Mouse (Mus musculus) limb, embryonic 15.5 days (tissue): ENCODE measurements around the gene Anapc16. TPM values are rescaled to one million over a fixed set of nuclear protein-coding genes. Genes with fewer than 3 reads are reported as not detected.
"Not testable (repeated sequence)": the region's sequence is repeated elsewhere in the genome, so short reads cannot be mapped to it uniquely, and the experiment has no call there.

Experiments
- ATAC-seq: fragments of 200-750 bp; cut with Nextera tagmentation; 2 replicates; pipeline ENCODE4 v1.8.0; 2017; ENCODE audit warnings: low read depth, moderate TSS enrichment; ENCODE audit not compliant: insufficient number of reproducible peaks, low FRiP score, low TSS enrichment
- H3K27ac ChIP-seq: fragments of 300-500 bp; sonication (generic); 2 replicates; pipeline ENCODE4 v1.5.1; 2015; ENCODE audit warnings: moderate library complexity, mild to moderate bottlenecking, inconsistent platforms
- H3K27me3 ChIP-seq: fragments of 300-500 bp; sonication (generic); 2 replicates; pipeline ENCODE4 v1.6.1; 2015; ENCODE audit warnings: inconsistent platforms
- H3K36me3 ChIP-seq: fragments of 300-500 bp; sonication (generic); 2 replicates; pipeline ENCODE4 v1.6.1; 2015; ENCODE audit warnings: inconsistent platforms
- H3K4me1 ChIP-seq: fragments of 300-500 bp; sonication (generic); 2 replicates; pipeline ENCODE4 v1.6.1; 2015; ENCODE audit warnings: inconsistent platforms
- H3K4me2 ChIP-seq: fragments of 300-500 bp; sonication (generic); 2 replicates; pipeline ENCODE4 v1.6.1; 2015; ENCODE audit warnings: mild to moderate bottlenecking, inconsistent platforms
- H3K4me3 ChIP-seq: fragments of 300-500 bp; sonication (generic); 2 replicates; pipeline ENCODE4 v1.5.1; 2015; ENCODE audit warnings: mild to moderate bottlenecking, inconsistent platforms
- H3K9ac ChIP-seq: fragments of 300-500 bp; sonication (generic); 2 replicates; pipeline ENCODE4 v1.6.1; 2015; ENCODE audit warnings: inconsistent platforms
- H3K9me3 ChIP-seq: fragments of 300-500 bp; sonication (generic); 2 replicates; pipeline ENCODE4 v1.6.1; 2016; ENCODE audit warnings: inconsistent platforms
- WGBS: fragments of 180-500 bp; shearing (Covaris S2); methylation state at CpG from one replicate; pipeline ENCODE4 v1.1.7; 2015; 5-methylcytosine and 5-hydroxymethylcytosine counted together
- polyA plus RNA-seq: library from polyadenylated mRNA; unstranded; fragments of >200 nt; fragmentation: Nextera tagmentation; extraction: Ambion mirVana; gene quantifications from 2 replicates; pipeline ENCODE4 v1.2.1, GENCODE M21; 2015

Anapc16 gene
- polyA plus RNA-seq, 1 experiment from 2014 or later, result 110 TPM

GRCm38 (mm10) chr10:59999057-59999456 lies 3.9 kb downstream of the Anapc16 start:
- no peak overlapping the region for H3K27ac ChIP-seq
- peaks cover 35% of the 10 kb centered on the region for H3K36me3 ChIP-seq
- H3K9ac ChIP-seq, result no peak overlapping the region
- H3K4me2 ChIP-seq, result no peak overlapping the region
- no peak overlapping the region for H3K4me3 ChIP-seq
- H3K9me3 ChIP-seq, result no peaks in the 10 kb centered on the region
- ATAC-seq, result no peak
- H3K27me3 ChIP-seq, result no peaks in the 10 kb centered on the region
- H3K4me1 ChIP-seq, result peaks cover 21% of the 10 kb centered on the region
- 84% methylated on average over 3 of the region's 3 CpGs for WGBS

GRCm38 (mm10) chr10:59997591-59997990 lies 5.3 kb downstream of the Anapc16 start:
- no peak for ATAC-seq
- 14% methylated on average over 7 of the region's 7 CpGs for WGBS
- Histone ChIP-seq H3K4me3 (no peak overlapping the region), H3K4me1 (peaks cover 13% of the 10 kb centered on the region), H3K9ac (no peak overlapping the region), H3K27me3 (no peaks in the 10 kb centered on the region), H3K4me2 (no peak overlapping the region), H3K36me3 (peaks cover 42% of the 10 kb centered on the region), H3K9me3 (no peaks in the 10 kb centered on the region), H3K27ac (no peak overlapping the region)

DNA sequence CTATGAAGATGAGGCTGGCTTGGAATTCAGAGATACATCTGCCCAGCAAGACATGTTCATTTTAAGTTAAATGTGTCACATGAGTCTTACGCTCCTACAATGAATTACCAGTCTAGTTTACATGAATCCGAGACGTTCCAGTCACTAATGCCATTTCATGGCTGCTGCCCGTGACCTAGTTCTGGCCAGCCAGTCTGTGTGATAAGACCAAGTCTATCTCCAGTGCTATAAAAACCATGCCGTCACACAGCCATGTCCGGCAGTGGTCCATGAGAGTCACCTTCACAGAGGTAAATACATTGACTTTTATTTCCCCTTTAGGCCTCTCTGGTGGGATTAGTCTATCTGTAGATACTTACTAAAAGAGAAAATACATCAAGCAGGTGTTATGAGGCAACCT lies 7.0 kb downstream of the Anapc16 start:
- Histone ChIP-seq H3K4me3 (no peak overlapping the region), H3K27ac (no peak overlapping the region), H3K36me3 (peaks cover 38% of the 10 kb centered on the region), H3K4me2 (no peak overlapping the region), H3K4me1 (peaks cover 4% of the 10 kb centered on the region; the same call in 1 of the 2 replicates), H3K9me3 (no peaks in the 10 kb centered on the region), H3K9ac (no peak overlapping the region), H3K27me3 (no peaks in the 10 kb centered on the region)
- WGBS, result 90% methylated on average over 6 of the region's 6 CpGs
- no peak for ATAC-seq

- H3K4me1 ChIP-seq, H3K27me3 ChIP-seq, H3K9me3 ChIP-seq, H3K9ac ChIP-seq, H3K4me2 ChIP-seq, H3K27ac ChIP-seq, ATAC-seq, H3K4me3 ChIP-seq: not testable (repeated sequence)
- WGBS, result 89% methylated on average over 2 of the region's 3 CpGs
- peaks cover 52% of the 10 kb centered on the region for H3K36me3 ChIP-seq
Measured at GRCm38 (mm10) chr10:59993813-59994212, 9.1 kb downstream of the Anapc16 start.

- H3K27ac ChIP-seq, result no peak overlapping the region
- H3K36me3 ChIP-seq, result peaks cover 70% of the 10 kb centered on the region
- no peak overlapping the region for H3K4me2 ChIP-seq
- H3K9ac ChIP-seq, result no peak overlapping the region
- no peaks in the 10 kb centered on the region for H3K4me1 ChIP-seq
- no peaks in the 10 kb centered on the region for H3K9me3 ChIP-seq
- no peak overlapping the region for H3K4me3 ChIP-seq
- no peak for ATAC-seq
- WGBS, result 81% methylated on average over 8 of the region's 8 CpGs
- no peaks in the 10 kb centered on the region for H3K27me3 ChIP-seq
Measured at GRCm38 (mm10) chr10:59992024-59992423, 10.9 kb downstream of the Anapc16 start.

- no peak for ATAC-seq
- H3K36me3 ChIP-seq, result peaks cover 67% of the 10 kb centered on the region
- H3K27me3 ChIP-seq, result no peaks in the 10 kb centered on the region
- H3K9ac ChIP-seq, result no peak overlapping the region
- WGBS, result 48% methylated on average over 9 of the region's 9 CpGs
- no peak overlapping the region for H3K27ac ChIP-seq
- H3K4me3 ChIP-seq, result no peak overlapping the region
- H3K4me1 ChIP-seq, result no peaks in the 10 kb centered on the region
- H3K9me3 ChIP-seq, result no peaks in the 10 kb centered on the region
- no peak overlapping the region for H3K4me2 ChIP-seq
Measured at GRCm38 (mm10) chr10:59991262-59991880, 11.6 kb downstream of the Anapc16 start.

DNA sequence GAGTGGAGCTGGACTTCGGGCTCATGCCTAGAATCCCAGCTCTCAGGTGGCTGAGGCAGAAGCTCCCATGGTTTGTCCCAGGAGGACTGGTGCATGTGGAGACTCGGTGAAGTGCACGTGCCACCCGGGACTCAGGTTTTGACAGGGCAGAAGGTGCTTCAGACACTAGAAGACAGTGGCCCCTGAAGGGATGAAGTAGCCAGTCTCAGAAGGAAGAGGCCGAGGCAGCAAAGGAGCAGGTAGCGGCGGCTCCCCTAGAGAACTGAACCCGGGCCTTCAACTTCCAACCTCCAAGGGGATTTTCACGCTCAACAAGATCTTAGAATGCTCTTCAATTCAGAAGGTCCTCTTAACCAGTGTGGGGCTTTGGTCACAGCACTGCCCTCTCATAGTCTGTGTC lies 12.5 kb downstream of the Anapc16 start:
- Histone ChIP-seq H3K27me3 (no peaks in the 10 kb centered on the region), H3K36me3 (peaks cover 66% of the 10 kb centered on the region), H3K27ac (no peak overlapping the region), H3K4me2 (no peak overlapping the region), H3K4me3 (no peak overlapping the region), H3K4me1 (no peaks in the 10 kb centered on the region), H3K9ac (no peak overlapping the region), H3K9me3 (no peaks in the 10 kb centered on the region)
- ATAC-seq, result no peak
- 93% methylated on average over 9 of the region's 9 CpGs for WGBS

GRCm38 (mm10) chr10:59988036-59988435 lies 14.9 kb downstream of the Anapc16 start:
- H3K36me3 ChIP-seq, result peaks cover 59% of the 10 kb centered on the region
- no peak overlapping the region for H3K4me2 ChIP-seq
- ATAC-seq, result no peak

DNA sequence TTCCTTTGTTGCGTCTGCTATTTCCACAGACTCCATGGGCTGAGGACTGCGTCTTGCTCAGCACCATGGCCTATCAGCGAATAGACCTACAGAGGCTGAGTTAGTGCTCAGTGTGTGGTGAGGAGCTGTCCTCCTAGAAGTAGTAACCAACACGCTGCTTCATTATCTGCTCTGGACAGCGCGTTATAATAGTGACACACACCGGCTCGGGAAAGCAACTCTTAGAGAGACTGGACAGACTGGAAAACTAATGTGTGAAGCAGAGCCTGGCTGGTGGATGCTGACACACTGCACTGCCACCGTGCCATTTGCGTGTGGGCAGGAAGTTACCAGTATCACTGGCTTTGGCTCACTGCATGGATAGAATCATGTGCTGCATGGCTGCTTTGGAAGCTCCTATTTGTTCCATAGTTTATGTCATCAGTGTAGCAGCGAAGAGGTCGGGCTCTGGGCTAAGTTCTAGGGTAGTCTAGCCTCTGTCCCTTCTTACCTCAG lies 20.5 kb downstream of the Anapc16 start:
- Histone ChIP-seq H3K4me1 (peaks cover 37% of the 10 kb centered on the region), H3K9ac (no peak overlapping the region), H3K36me3 (peaks cover 20% of the 10 kb centered on the region), H3K4me3 (no peak overlapping the region), H3K4me2 (no peak overlapping the region), H3K27me3 (no peaks in the 10 kb centered on the region), H3K27ac (peak overlapping the region; percentile 40; the same call in 1 of the 2 replicates), H3K9me3 (no peaks in the 10 kb centered on the region)
- WGBS, result 92% methylated on average over 12 of the region's 12 CpGs
- ATAC-seq, result no peak

More at GRCm38 (mm10) chr10:59988036-59988435, 14.9 kb downstream of the Anapc16 start:
- Histone ChIP-seq H3K27me3 (no peaks in the 10 kb centered on the region), H3K9ac (no peak overlapping the region), H3K9me3 (no peaks in the 10 kb centered on the region), H3K4me3 (no peak overlapping the region), H3K27ac (no peak overlapping the region), H3K4me1 (no peaks in the 10 kb centered on the region)
- WGBS, result 83% methylated on average over 4 of the region's 4 CpGs

DNA sequence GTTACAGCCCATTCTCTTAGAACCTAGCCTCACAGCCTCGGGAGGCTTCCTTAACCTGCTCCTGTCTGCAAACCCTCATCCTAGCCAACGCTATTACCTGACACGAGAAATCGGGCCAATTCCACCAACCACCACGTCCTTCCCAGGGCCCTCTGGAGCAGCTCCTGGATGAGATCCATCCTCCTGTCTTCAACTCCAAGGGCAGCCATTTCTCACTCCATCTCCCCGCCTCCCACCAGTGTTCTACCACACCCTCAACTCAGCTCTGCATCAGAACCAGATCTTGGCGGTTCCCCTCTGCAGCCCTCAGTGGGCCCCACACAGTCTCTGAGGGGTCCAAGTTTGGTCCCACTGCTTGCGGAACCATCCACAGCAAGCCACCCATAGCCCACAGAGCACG lies 21.1 kb downstream of the Anapc16 start:
- H3K4me3 ChIP-seq, result no peak overlapping the region
- 68% methylated on average over 9 of the region's 9 CpGs for WGBS
- peaks cover 37% of the 10 kb centered on the region for H3K4me1 ChIP-seq
- no peaks in the 10 kb centered on the region for H3K27me3 ChIP-seq
- peak overlapping the region; percentile 4; the same call in 1 of the 2 replicates for H3K27ac ChIP-seq
- H3K4me2 ChIP-seq, result no peak overlapping the region
- ATAC-seq, result no peak
- H3K36me3 ChIP-seq, result peaks cover 14% of the 10 kb centered on the region
- no peaks in the 10 kb centered on the region for H3K9me3 ChIP-seq
- no peak overlapping the region for H3K9ac ChIP-seq

DNA sequence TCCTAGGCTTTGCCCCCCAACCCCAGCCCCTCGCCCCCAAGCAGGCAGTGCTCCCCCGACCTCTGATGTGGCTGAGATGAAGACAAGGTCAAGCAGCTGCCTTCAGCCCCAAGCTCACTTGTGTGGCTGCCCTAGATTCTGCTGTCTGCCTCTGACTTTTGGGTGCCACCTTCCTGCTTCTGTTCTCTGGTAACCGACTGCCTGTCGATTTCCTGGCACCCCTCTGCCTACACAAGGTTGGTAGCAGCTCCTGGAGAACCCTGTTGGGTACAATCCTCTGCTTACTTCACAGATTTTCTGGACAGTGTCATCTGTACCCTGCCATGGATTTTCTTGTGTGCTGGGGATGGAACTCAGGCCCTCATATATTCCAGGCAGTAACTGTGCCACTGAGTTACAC lies 21.6 kb downstream of the Anapc16 start:
- no peak overlapping the region for H3K4me3 ChIP-seq
- no peak overlapping the region for H3K9ac ChIP-seq
- H3K4me2 ChIP-seq, result no peak overlapping the region
- no peak; the same call in 1 of the 2 replicates for ATAC-seq
- H3K27ac ChIP-seq, result peak overlapping the region; percentile 4; the same call in 1 of the 2 replicates
- peaks cover 14% of the 10 kb centered on the region for H3K36me3 ChIP-seq
- H3K4me1 ChIP-seq, result peaks cover 37% of the 10 kb centered on the region
- no peaks in the 10 kb centered on the region for H3K9me3 ChIP-seq
- H3K27me3 ChIP-seq, result no peaks in the 10 kb centered on the region
- 81% methylated on average over 4 of the region's 4 CpGs for WGBS

DNA sequence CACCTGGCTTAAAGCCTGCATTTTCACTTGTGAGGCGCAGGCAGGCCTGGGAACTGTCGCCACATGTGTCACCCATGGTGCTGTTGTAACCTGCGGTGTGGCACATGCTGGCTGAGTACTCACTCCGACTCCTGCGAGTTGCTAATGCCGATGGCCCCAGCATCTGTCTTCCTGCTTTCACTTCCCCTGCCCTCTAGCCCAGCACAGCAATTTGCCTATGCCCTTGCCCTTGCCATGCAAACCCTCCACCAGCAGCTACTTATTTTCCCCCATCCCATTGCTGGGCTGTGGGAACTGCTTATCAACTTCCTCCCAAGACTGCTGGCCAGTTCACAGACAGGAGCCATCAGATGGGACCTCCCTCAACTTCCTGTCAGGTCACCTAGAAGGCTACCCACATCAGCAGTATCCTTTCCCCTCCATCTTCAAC lies 22.1 kb downstream of the Anapc16 start:
- Histone ChIP-seq H3K4me2 (no peak overlapping the region), H3K27me3 (no peaks in the 10 kb centered on the region), H3K9me3 (no peaks in the 10 kb centered on the region), H3K27ac (no peak overlapping the region; the same call in 1 of the 2 replicates), H3K4me1 (peaks cover 37% of the 10 kb centered on the region), H3K4me3 (no peak overlapping the region), H3K36me3 (peaks cover 10% of the 10 kb centered on the region), H3K9ac (no peak overlapping the region)
- no peak for ATAC-seq
- WGBS, result 82% methylated on average over 6 of the region's 6 CpGs
